Mouse (Mus musculus) left cerebral cortex, postnatal 4 days (tissue): ENCODE results near the gene Pold4. TPM values are rescaled to one million over a fixed set of nuclear protein-coding genes. Genes with fewer than 3 reads are reported as not detected.

Experiments
- DNase-seq: peaks from one replicate; pipeline ENCODE4 v3.0.0-alpha.2; 2022
- intact Hi-C: fragments of 180-260 bp; cut with DNase I; formaldehyde crosslinking; loops from one replicate; pipeline ENCODE4 v1.15.1; 2025
- total RNA-seq, 2 experiments: library from RNA; stranded (reverse); gene quantifications; 2 replicates each; pipeline ENCODE4 v1.2.3; 2021

Pold4 gene
- total RNA-seq, result 10 to 100 TPM; 11.3 to 11.9 TPM

DNA sequence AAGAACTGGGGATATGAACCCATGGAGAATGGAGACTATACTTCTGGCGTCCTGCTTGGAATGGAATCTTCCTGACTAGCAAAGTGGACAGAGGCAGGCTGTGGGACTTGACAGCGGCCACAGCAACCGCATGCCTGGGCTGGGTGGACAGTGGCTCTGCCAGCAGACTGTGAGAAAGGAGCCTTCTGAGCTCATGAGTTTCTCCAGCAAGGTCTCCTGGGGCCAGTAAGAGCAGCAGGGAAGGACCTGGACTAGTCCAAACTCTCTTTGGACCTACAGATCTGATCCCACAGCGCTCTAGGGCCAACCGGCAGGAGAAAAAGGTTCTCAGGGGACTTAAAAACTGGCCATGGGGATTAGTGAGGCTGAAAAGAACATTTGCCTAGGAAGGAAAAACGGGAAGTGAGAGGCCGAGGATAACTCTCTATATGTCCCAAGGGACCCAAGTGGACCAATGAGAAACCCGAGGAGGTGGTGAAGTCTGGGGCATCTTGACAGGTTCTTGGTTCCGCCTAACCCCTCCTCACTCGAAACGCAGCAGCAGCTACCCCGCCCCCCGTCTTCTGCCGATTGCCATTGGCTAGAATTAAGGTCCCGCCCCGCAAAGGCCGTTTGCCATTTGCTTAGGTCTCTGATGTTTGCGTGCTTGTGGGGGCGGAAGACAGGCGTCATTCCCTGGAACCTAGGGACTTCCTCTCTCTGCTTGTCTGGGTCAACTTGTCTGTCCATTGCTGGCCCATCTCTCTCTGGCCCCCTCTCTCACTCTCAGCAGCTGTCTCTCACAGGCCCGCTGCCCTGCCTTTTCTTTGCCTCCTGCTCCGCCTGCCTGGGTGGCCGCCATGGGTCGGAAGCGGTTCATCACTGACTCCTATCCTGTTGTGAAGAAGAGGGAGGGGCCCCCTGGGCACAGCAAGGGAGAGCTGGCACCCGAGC lies at the start of gene Pold4:
Gene Pold4, plus strand, starts transcription at position 647 of the 933 bp plus-strand sequence.
- peak; percentile 97 for DNase-seq
- intact Hi-C loops, result no loop called here

DNA sequence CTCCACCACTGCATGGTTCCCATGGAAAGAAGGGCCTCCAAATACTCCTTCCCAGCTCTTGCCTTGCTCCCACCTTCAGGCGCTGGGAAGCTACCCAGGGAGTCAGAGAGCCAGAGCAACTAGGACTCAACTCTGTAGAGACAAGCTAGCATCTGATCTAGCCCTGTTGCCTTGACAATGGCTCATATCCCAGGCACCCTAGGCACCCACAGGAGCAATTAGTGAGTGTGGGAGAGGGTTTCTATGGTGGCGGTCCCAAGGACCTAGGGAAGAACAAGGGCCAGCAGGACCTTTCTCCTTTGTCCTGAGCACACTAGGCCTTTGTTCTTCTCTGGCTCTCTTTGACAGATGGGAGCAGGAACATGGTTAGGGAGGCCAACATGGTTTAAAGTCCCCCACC lies 48.0 kb upstream of the Pold4 start:
- intact Hi-C loops, result no loop called here
- no peak for DNase-seq

DNA sequence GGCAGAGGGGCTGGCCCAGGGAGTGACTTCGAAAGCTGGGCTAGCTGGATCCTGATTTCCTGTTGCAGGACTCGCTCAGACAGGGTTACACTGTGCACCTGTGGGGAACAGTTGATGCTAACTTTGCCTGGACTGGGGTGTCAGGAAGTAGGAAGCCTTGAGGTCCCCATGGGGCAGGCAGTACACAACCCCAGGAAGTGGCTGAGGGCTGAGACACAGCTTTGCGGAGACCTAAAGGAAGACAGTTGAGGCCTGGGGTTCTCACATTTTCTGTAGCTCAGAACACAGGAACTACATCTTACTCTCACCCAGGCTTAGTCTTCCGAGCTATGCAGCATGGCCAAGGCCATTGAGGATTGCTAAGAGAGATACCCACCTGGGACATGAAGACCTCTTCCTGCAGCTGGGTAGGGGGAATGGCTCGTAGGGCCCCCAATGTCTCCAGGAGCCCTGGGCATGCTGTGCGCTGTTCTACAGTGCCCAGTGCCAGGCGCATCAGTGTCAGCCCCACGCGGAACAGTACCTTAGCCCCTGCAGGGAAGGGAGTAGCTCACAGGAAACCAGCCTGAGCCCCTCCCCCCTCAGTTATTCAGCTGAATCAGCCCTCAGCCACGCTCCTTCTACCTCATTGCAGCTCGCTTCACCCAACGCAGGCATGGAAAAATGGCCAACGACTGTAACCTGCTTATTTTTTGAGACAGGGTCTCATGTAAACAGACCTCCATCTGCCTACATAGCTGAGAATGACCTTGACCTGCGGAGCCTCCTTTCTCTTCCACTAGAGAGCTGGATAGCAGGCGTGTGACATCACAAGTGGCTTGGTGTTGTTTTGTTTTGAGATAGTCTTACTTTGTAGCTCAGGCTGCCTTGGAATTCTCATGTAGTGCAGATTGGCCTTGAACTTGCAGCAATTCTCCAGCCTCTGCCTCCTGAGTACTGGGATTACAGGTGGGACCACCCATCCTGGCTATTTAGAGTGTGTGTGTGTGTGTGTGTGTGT lies 46.4 kb upstream of the Pold4 start:
- no peak for DNase-seq
- intact Hi-C loops, result no loop called here

DNA sequence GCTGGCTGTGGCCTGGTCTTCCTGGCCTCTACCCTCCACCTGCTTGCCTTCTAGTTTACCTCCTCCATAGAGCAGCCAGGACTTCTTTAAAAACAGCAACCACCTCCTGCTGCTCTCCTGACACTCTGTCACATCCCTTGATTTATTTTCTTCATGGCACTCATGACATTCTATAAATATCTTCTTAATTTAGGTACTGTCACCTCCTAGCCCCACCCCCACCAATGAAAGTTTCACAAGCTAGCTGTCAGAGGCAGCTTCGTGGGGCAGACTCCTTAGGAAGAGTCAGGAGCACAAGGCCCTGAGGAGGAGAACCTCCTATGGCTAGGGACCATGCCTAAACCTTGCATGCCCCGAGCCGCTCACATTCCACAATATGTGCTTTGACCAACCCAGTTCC lies 44.4 kb upstream of the Pold4 start:
- intact Hi-C loops, result no loop called here
- DNase-seq, result no peak

DNA sequence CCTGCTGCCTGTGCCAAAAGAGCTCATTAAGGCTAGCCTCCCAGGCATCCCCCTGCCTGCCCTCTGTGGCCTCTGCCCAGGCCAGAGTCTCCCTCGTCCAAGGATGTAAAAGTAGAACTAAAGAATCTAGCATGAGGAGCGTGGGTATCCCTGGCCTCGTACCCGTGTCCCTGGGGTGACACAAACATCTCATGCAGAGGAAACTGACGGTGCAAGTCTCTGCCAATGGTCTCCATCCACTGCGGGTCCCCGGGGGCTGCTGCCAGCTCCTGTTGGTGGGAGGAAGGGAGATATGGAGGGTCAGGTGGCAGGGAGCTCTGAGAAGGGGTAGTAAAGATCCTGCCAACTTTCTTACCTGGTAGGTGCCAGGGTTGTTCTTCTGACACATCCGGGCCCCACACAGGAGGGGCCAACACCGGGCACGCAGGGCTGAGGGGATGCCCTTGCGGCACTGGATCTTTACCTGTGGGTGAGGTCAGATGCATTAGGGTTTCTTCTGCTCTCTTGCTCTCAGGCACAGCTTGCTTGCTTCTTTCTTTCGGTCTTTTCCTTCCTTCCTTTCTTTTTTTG lies 42.6 kb upstream of the Pold4 start:
- intact Hi-C loops, result no loop called here

DNA sequence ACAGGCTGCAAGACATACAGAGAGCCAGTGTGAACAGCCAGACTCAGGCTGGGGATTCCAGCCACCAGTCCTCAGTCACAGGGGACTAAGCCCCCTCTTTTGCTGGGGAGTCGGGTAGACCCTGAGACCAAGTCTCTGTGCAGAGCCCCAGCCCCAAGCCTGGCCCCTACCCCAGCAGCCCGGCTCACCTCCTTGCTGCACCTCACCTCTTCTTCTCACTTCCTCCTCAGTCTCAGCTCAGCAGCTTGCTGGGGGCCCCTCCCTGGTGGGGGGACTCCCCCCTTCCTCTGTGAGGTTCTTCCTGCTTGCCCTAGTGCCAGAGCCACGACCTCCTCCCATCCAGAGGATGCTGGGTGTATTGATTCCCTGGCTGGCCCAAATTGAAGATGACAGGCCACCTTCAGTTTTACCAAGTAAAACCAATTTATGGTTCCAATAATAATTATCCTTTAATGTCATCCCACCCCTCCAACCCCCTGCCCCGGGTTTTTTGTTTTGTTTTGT lies 40.8 kb upstream of the Pold4 start, which contains the start of gene Tbc1d10c:
Gene Tbc1d10c, minus strand, starts transcription at position 454 of the 504 bp plus-strand sequence.
- intact Hi-C loops, result no loop called here
- no peak for DNase-seq

More for the DNA sequence above, 42.6 kb upstream of the Pold4 start:
- no peak for DNase-seq

DNA sequence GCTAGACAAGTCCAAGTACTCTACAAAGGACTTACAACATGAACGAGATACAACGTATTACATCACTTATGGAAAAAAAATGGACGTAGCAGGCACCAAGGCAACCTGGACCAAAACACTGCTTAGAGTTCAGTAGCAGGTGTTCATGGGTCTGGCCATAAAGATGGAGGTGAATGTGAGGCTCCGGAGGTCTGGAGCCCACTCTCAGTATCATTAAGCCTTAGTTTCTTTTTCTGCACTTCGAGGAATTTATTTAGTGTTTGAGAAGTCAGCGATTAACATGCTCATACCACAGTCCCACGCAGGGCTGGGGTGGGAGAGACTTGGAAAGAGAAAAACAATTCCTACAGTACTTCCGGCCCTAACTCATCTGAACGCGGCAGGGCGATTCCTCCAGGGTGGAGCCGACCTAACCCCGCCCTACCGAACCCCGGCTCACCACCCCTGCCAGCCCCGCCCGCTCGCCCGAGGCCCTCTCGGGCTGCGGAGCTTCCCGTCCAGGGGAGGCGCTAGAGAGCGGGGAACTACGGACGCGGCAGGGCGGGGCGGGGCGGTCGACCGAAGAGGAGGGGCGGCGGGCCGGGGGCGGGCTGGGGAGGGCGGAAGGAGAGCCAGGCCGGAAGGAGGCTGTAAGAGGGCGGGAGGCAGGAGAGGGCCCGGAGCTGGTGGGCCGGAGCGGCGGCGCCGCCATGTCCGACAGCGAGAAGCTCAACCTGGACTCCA lies 40.0 kb upstream of the Pold4 start, which contains the start of gene Ppp1ca:
Gene Ppp1ca, plus strand, starts transcription at position 538 of the 723 bp plus-strand sequence.
- intact Hi-C loops, result no loop called here

DNA sequence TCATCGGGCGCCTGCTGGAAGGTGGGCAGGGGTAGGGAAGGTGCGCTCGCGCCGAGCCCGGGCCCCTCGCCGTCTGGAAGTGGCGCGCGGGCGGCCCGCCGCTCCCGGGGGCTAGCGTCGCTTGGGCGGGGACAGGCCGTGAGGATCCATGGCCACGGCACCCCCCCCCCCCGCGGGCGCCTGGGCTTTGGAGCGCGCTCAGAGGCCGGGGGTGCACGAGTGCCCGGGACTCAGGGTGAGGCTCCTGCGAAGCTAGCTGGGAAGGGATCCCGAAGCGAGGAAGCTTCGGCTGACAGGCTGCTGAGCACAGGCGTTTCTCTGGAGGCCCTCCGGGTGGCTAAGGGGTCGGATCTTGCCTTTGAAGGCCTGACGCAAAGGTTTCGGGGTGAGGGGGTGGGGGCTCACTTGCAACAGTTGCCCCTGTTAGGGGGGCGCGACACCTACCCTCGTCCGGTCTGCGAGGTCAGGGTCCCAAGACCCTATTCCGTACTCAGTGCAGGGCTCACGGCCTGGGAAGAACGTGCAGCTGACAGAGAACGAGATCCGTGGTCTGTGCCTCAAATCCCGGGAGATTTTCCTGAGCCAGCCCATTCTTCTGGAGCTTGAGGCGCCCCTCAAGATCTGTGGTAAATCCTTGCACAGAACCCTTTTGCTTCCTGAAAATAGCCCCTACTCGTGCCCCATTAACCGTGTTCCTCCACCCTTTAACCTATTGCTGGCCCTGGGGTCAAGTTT lies 39.3 kb upstream of the Pold4 start:
- intact Hi-C loops, result no loop called here

More for the DNA sequence above, 40.0 kb upstream of the Pold4 start, which contains the start of gene Ppp1ca:
- DNase-seq, result peak; percentile 97

DNA sequence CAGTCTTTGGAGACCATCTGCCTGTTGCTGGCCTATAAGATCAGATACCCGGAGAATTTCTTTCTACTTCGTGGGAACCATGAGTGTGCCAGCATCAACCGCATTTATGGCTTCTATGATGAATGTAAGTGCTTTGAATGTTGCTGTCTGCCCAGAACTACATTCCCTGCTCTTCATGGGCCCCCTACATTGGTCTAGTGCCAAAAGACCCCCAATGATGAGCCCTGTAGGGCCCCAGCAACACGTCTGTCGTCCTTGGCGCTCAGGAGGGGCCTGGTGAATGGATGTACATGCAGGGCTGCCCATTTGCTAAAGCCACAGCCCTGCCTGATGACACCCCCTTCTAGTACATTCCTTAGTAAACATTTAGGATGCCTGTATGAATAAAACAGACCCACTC lies 38.6 kb upstream of the Pold4 start:
- DNase-seq, result no peak
- intact Hi-C loops, result no loop called here

More for the DNA sequence above, 39.3 kb upstream of the Pold4 start:
- DNase-seq, result no peak

DNA sequence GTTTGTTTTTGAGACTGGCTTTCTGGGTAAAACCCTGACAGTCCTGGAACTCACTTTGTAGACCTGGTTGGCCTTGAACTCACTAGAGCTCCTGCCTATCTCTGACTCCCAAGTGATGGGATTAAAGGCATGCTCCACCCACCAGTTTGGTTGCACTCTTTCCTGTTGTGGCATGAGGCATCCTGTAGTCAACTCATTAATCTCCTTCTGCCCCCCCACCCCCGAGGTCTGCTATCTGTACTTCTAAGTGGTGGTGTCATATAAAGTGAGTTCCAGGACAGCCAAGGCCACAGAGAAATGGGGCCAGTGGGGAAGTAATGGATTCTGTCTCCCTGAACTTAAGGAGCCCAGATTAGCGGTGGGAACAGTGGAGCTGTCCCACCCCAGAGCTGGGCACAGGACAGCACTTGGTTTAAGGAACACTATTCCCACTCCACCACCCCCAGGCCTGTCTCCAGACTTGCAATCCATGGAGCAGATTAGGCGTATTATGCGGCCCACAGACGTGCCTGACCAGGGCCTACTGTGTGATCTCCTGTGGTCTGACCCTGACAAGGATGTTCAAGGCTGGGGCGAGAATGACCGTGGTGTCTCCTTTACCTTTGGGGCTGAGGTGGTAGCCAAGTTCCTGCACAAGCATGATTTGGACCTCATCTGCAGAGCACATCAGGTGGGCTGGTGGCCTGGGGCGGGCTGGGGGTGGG lies 37.5 kb upstream of the Pold4 start:
- DNase-seq, result no peak
- intact Hi-C loops, result no loop called here

DNA sequence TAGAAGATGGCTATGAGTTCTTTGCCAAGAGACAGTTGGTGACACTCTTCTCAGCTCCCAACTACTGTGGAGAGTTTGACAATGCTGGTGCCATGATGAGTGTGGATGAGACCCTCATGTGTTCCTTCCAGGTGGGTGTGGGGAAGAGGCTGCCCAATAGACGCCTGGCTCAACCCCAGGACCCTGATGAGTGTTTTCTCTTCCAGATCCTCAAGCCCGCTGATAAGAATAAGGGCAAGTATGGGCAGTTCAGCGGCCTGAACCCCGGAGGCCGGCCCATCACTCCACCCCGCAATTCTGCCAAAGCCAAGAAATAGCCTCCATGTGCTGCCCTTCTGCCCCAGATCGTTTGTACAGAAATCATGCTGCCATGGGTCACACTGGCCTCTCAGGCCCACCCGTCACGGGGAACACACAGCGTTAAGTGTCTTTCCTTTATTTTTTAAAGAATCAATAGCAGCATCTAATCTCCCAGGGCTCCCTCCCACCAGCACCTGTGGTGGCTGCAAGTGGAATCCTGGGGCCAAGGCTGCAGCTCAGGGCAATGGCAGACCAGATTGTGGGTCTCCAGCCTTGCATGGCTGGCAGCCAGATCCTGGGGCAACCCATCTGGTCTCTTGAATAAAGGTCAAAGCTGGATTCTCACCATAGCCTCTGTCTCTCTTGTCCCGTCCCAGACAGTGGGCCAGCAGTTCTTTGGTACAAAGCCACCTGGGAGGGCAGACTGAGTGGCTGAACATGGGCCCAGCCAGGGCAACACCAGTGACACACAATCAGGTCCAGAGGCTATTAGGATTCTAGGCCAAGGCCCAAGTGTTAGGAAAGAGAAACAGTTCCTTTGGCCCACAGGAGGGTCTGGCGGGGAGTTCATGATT lies 36.7 kb upstream of the Pold4 start:
- intact Hi-C loops, result no loop called here
- peak; percentile 95 for DNase-seq

DNA sequence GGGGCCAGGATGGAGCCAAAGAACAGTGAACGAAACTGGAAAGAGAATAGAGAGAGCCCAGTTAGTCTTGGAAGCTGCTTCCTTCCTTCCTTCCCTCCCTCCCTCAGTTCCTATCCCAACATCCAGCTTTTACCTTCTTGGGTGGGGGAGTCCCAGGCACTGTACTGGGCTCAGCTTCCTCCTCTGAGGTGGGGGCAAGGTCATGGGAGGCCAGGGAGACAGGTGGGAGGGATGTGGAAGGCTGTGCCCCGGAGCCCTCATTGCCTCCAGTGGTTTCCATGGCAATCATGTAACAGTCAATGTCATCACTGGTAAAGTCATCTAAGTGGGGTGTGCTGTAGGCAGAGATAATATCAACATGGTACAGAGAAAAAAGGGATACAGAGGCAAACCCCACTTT lies 35.7 kb upstream of the Pold4 start:
- DNase-seq, result no peak
- intact Hi-C loops, result no loop called here

DNA sequence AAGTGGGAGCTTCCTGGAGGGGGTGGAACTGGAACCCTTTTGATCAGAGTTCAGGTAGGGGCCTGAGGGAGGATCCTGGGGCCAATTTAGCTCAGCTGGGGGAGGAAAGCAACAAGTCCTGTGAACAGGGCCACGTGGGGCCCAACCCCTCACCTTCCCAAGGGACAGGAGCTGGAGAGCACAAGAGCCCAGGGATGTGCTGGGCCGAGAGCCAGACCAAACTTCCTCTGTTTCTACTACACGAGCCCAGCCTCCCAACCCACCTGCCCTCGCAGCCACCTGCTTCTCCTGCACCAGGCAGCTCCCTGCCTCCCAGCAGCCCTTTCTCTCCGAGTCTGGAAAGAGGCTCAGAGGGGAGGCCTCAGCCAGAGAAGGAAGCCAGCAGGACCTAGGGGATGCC lies 35.2 kb upstream of the Pold4 start:
- DNase-seq, result no peak
- intact Hi-C loops, result no loop called here

DNA sequence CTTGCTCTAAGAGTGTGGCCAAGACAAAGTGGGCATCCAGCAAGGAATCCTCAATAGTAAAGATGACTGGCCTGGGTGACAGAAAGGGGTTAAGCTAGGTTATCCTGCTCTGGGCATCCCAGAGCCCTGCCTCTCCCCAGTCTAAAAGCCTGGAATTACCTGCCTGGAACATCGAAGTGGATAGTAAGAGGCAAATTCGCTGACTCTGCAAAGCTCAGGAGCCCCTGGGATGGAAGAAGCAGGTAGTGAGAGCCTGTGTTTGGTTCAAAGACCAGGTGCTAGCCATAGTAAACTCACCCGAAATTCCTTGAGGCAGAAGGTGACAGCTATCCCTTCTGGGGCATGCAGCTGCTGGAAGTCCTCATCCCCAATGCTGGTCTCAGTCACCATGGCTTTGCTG lies 34.5 kb upstream of the Pold4 start:
- intact Hi-C loops, result no loop called here
- no peak for DNase-seq

DNA sequence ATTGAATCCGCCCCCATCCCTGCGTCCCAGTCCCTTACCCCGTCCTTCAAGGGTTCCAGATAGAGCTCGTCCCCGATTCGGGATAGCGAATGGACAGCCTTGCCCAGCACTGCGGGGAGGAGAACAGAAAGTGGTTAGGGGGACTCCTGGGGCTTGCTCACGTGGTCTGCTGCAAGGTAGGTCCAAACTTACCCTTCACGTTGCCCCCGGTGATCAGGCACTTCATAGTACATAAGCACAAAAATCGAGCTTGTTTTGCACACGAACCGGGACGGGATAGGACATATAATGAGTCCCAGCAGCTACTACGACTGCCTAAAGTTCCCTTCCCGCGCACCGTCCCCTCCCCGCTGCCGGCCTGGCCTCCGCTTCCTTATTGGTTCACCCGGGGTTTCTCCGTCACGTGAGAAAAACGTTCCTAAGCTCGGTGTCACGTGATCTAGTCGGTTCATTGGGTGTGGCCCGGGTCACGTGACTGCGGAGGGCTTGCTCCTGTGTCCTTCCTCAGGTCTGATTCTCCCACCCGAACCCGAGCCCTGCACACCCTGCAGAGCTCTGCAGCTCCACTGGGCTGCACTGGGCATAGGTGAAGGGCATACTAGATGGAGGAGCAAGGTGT lies 30.3 kb upstream of the Pold4 start, which contains the start of gene Rad9a:
Gene Rad9a, minus strand, starts transcription at position 372 of the 619 bp plus-strand sequence.
- intact Hi-C loops, result no loop called here
- DNase-seq, result peak; percentile 95

DNA sequence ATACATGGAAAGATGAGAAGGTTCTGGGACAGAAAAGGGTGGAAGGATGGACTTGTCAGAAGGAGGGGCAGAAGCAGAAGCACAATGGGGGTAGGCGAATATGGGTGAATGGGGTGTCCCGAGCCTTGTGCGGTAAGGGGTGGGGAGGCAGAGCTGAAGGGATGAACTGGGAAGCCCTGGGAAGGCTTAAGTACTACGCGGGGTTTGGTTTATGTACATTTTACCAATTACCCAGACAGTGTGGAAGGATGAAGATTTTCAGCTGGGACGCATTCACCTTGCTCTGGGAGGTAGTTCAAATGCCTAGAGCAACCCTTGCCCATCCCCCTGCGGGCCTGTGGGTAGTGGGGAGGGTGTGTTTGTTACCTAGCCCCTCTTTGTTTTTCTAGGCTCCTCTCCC lies 29.6 kb upstream of the Pold4 start:
- DNase-seq, result no peak
- intact Hi-C loops, result no loop called here

DNA sequence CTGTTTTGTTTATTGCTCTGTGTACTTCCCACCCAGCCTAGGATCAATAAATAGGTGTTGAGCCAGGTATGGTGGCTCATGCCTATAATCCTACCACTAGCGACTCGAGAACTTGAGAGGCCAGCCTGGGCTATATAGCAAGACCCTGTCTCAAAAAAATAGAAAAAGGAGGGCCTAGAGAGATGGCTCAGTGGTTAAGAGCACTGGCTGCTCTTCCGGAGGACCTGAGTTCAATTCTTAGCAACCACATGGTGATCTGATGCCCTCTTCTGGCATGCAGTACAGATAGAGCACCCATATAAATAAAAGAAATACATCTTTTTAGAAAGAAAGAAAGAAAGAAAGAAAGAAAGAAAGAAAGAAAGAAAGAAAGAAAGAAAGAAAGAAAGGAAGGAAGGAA lies 28.6 kb upstream of the Pold4 start:
- no peak for DNase-seq
- intact Hi-C loops, result no loop called here
